Mouse (Mus musculus) lung, postnatal 36 days (tissue): ENCODE results near the gene Snrnp200.
"Not testable (repeated sequence)": the region's sequence is repeated elsewhere in the genome, so short reads cannot be mapped to it uniquely, and the experiment has no call there.

Source experiments
- DNase-seq: peaks from one replicate; pipeline ENCODE4 v3.0.0; 2022; ENCODE audit warnings: mixed read lengths

The Snrnp200 gene

DNA sequence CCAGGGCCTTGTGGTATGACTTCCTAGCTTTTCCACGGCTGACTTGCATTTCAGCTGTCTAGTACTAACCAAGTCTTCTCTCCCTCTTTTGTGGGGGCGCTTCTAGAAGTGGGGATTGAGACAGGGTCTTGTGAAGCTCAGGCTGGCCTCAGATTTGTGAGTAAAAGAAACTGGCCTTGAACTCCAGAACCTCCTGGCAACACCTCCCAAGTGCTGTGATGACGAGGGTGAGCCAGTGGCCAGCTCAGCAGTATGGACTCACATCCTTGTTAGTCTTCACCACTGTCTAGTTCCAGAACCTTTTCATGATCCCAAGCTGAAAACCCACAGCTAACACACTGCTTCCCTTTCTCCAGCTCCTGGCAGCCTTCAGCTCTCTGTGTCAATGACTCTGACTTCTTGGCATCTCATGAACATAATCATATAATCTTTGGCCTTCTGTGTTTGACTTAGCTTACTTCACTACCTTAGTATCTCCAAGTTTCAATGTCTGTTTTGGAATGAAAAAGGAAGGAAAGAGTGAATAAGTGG lies 46.5 kb downstream of the Snrnp200 start:
- DNase-seq: no peak

- no peak for DNase-seq
Observed at GRCm38 (mm10) chr2:127255294-127255693, 47.1 kb downstream of the Snrnp200 start.

GRCm38 (mm10) chr2:127259340-127259739 lies 51.2 kb downstream of the Snrnp200 start:
- DNase-seq: peak; percentile 51

DNA sequence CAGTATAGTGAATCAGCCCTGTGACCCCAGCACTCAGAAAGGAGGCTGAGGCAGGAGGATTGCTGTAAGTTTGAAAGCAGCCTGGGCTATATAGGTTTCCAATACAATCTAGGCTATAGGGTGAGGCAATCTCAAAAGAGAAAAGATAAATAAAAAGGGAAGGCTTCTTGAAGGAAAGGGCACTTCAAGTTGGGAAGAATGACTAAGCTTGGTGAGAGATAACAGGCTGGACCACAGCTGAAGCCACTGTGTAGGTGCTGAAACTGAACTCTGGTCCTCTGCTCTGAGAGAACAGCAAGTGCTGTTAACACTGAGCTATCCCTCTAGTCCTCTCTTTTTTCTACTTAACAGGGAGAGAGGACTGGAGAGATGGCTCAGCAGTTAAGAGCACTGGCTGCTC lies 54.3 kb downstream of the Snrnp200 start:
- DNase-seq: no peak

- DNase-seq: no peak
Observed at GRCm38 (mm10) chr2:127267854-127268253, 59.7 kb downstream of the Snrnp200 start.

DNA sequence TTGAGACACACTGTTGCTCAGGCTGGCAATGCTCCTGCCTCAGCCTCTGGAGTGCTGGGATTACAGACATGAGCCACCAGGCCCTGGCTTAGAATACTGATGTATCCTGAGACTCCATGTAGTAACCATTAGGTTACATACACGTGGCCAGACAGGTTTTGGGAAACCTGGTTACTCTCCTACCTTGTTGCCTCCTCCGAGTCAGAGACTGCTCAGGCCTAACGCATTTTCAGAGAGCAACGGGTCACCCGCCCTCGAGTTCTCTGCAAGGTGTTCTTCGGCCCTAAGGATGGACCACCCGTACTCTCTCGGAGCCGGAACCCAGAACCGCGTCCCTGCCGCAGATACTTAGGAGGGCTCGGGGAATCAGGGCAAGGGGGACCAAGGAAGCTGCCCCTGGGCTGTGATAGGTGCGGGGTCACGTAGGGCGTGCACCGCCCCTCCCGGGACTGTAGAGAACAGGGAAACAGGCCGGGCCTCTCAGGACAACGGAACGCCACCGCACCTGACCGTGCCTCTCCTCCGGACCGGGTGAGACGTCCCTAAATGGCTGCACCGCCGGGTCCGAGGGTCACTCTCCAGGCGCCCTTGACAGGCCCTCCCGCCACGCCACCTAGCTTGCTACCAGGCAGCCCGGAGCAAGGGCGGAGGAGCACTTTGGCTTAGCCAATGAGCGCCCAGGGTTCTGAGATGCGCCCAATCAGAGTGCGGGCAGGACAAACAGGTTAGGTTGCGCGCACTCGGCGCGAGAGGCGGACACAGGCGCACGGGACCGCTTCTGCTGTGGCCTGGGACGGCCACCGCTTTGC lies 61.5 kb downstream of the Snrnp200 start, which contains the start of gene Stard7:
Gene Stard7 (plus strand): TSS at position 728 of the 809 bp plus-strand sequence.
- DNase-seq: peak; percentile 98

GRCm38 (mm10) chr2:127270300-127271041 lies 62.3 kb downstream of the Snrnp200 start:
- DNase-seq: peak; percentile 89

- peak; percentile 40 for DNase-seq
Observed at GRCm38 (mm10) chr2:127271042-127271515, 62.9 kb downstream of the Snrnp200 start.

GRCm38 (mm10) chr2:127272049-127272448 lies 63.9 kb downstream of the Snrnp200 start:
- not testable (repeated sequence) for DNase-seq

DNA sequence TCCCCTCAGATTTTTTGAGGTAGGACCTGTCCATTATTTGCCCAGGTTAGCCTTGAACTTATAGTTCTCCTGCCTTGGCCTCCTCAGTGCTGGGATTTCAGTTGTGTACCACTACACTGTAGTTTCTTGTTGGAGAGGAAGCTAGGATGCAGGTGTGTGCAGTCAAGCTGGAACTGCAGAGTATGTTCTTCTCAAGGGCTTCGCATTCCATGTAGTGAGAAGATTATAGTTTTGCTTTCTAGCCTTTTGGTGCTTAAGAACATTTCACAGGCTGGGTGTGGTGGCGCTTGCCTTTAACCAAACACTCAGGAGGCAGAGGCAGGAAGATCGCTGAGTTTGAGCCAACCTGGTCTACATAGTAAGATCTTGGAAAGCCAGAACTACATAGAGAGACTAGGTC lies 64.6 kb downstream of the Snrnp200 start:
- DNase-seq: no peak

GRCm38 (mm10) chr2:127274590-127274989 lies 66.4 kb downstream of the Snrnp200 start:
- no peak for DNase-seq

DNA sequence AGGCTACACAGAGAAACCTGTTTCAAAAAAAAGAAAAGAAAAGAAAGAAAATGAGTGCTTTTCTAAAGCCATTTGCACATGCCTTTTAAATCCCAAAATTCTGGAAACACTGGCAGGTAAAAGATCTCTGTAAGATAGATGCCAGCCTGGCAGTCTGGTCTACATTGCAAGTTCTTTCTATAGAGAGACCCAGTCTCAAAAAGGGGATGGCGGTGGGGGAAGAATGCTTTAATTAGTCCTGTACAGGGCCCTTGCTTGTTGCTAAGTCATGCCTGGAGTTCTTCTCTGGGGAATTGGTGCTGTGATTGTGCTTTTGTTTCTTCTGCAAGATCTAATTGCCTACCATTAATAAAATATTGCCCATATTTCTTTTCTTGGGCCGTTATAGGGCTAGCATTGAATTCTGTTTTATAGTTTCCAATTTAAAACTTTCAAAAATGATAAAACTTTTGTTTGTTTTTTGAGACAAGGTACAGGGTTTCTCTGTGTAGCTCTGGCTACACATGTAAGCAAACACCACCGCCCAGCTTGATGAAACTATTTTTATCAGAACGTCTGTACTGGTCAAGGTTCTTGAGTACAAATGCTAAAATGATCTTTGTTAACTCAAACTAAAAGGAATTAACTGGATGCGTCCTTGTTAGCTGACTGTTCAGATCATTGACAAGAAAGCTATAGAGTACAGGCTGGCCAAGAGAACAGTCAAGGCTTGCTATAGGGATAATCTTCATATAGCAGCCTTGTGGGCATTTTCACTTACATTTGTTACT lies 67.5 kb downstream of the Snrnp200 start:
- DNase-seq: no peak

- peak; percentile 34 for DNase-seq
Observed at GRCm38 (mm10) chr2:127278162-127278561, 70.0 kb downstream of the Snrnp200 start.
